Mouse (Mus musculus) layer of hippocampus, adult 11-12 months (tissue): ENCODE results near the gene Atp12a.
A peak's percentile ranks its signal among the peaks of the same experiment; 100 is the strongest.

Experiments
- DNase-seq: peaks from one replicate; pipeline ENCODE4 v3.0.0; 2022; ENCODE audit warnings: low spot score

Gene Atp12a

DNA sequence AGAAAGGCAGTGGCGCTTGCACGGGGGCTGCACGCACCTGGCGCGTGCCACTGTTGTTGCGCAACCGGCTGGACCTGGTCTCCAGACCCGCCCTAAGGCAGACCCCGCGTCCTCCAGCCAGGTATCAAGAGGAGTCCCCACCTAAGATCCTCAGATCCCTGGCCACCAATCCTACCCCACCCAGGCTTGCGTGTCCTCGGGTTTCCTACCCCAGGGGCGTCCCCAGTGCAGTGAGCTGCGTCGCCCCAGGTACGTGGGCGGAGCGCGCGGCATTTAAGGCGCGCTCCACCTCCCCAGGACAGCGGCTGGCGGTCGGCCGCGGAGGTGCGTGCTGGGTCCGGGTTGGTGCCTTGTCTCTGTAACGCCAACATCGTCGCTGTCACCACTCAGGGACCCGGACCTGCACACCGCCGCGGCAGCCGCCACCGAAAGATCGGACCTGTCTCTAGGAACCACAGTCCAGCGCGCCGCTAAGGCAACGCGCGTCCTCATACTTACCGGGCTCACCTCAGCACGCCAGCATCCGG is at the start of gene Atp12a:
Atp12a (plus strand) TSS at position 358 of the 527 bp plus-strand sequence.
- DNase-seq = no peak

DNA sequence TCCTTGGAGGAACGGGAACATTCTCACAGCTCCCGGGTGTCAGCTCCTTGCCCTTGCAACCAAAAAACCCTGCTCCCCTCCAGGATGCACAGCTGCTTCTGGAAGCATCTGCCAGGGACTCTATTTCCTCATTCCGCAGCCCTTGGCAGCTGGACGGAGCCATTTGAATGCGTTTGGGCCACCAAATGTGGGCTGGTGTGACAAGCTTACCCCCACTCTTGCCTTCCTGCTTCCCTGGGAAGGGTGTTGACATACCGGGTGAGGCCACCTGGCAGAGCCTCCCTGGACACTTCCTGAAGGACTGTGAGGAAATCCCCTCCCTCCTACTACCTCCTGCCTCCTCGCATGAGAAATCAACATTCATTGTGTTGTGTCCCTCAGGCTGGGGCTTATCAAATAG is 49.3 kb upstream of the Atp12a start:
- no peak for DNase-seq

DNA sequence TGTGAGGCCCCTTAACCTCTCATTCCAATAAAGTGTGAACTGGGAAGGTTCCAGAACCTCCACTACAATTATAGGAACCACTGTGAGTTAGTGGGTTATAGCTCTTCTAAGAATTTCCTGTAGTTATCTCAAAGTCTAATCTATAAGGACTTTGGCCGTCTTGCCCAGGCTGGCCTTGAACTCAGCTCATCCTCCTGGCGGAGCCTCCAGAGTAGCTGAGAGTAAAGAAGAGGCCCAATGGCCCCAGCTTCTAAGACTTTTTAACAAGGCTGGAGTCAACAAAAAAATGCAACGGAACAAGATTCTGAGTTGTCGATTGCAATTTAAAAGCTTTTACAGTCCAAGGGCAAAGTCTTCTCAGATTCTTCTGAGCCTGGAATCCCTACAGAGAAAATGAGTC is 48.5 kb upstream of the Atp12a start:
- DNase-seq = no peak

DNA sequence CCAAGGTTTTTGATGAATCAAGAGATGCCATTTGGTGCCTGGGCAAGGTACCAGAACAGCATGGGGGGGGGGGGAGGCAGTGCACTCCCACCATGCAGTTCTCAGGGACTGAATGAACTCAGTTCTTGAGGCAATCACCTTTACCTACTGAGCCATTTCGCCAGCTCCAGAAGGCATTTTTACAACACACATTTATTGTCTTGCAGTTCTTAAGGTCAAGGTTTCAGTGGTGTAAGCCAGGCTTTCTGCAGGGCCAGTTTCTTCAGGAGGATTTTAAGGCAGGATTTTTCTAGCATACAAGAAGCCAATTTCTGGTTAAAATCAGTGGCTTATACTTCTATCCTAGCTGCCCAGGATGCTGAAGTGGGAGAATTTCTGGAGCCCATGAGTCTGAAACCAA is 41.9 kb upstream of the Atp12a start:
- DNase-seq = no peak

DNA sequence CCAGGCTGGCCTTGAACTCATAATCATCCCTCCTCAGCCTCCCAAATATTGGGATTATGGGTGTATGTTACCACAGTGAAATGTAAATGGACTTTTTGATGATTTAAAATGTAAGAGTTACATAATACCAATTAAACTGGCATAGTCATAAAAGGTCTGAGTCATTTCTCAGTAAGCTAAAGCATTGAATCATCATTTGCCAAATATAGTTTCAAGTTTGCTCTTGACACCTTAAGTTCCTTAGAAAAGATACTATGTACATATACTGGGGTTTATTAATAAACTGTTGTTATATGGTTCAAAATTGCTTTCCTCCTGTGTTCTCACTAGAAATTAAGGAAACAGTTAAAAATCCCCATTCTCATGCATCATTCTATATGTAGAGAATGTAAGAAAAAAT is 39.8 kb upstream of the Atp12a start:
- no peak for DNase-seq

DNA sequence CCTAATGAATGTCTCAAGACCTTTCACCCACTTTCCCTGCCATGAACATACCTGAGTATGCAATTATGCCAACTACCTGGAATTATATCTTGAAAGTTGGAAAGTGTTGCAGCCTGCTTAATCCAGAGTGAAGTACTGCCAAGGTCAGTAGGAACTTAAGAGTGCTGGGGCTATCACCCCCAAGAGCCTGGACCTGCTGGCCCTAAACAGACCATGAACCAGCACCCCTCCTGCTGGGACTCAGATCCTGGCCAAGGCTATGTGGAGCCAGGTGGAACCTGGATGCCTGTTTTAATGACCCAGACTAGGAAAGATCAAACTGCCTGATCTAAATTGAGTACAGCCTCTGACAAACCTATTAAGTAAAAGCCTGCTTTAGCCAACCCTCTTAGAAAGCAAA is 31.2 kb upstream of the Atp12a start:
- no peak for DNase-seq

DNA sequence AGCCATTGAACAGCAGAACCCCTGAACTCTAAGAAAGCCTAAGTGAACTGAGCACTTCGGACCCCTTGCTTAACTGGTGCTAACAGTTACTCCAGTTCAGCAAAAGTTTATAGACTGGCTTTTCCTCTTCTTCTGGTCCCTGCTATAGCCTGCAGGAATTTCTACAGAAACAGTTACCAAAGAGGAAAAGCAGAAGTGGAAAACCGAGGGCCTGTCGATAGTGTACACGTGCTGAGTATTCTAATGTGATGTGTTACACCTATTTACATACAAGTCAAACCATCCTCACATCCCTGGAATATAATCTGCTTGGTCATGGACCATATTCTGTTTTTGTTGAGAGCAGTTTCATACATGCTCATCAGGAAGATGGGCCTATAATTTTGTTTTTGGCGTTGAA is 30.4 kb upstream of the Atp12a start:
- no peak for DNase-seq

DNA sequence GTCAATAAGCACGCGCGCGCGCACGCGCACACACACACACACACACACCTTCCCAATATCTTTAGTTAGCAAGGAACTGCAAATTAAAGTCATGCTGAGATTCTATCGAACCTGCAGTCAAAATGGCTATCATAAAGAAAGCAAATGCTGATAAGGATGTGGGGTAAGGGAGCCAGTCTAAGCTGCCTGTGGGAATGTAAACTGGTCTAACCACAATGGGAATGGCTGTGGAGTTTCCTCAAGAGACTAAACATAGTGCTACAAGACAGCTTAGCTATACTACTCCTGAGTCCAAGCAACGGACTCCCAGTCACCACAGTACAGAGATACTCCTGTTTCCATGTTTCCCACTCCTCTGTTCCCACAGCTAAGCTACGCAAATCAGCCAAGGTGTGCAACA is 28.8 kb upstream of the Atp12a start:
- DNase-seq = no peak

DNA sequence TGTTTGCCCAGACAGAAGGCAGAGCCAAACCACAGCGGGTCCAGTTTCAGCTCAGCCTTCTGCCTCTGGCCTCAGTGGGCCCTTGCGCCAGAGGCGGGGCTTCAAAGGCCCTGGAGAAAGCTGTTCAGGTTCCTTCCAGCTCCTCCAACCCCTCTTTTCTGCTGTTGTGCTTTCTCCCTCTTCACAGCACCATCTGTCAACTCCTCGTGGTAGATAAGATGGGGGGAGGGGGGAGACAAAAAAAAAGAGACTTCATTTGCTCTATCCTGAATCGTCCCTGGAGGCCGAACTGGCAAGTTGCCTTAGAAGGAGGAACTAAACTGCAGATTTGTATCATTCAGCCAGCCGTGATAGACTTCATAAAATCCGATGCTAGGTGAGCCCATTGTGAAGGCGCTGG is 27.8 kb upstream of the Atp12a start:
- no peak for DNase-seq

DNA sequence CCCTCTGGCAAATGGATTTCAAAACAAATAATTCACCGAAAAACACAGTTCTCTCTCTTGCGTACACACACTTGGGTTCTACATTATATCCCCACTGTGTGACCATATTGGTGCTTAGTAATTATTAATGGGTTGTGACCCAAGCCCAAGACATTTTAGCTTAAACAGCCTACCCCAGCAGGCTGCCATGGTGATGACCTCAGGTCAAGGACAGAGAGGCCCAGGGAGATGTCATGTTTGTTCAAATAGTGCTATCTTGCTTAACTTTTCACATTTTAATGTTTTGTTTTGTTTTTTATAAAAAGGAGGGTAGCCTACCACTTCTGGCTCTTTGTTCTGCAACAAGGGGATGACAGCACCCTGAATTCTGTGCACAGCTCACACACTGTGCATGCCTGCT is 27.2 kb upstream of the Atp12a start:
- no peak for DNase-seq

DNA sequence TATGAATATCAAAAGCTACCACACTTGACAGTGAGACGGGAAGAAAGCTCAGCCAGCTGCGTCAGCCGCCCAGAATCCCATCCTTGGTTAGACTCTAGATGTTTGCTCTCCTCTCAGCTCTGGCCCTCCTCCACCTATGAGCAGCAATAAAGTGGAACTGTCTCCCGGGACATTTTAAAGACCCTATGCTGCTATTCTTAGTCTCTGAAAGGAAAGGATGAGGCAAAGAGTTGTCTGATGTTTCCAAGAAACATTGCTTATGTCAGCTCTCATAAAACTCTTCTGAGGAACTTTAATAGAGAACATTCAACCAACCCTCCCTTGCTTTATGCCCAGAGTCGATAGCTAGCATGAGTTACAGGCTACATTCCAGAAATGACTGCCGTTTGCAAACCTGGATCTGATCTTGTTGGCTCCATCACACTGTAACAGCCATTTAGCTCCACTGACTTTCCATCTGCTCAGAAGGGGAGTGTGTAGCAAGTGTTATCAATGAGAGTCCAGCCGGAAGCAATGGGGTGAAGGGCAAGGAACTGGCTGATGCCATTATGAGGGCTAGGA is 25.9 kb upstream of the Atp12a start:
- no peak for DNase-seq

DNA sequence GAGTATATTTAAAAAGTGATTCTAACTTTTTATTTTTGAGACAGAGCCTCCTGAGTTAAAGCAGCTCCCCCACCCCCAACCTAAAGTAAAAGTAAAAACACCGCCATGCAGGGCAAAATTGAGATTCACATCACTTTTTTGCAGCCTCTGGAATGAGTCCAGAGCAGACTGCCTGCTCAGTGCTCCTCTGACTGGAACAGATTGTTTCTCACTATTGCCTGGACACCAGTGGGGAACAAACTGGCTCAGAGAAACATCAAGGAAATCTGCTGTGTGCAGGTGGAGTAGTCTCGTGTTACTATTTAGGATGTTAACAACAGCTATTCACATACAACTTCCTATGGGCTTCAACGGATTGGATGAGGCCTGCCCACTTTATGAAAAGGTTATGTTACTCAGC is 16.2 kb upstream of the Atp12a start:
- DNase-seq = peak; percentile 32

DNA sequence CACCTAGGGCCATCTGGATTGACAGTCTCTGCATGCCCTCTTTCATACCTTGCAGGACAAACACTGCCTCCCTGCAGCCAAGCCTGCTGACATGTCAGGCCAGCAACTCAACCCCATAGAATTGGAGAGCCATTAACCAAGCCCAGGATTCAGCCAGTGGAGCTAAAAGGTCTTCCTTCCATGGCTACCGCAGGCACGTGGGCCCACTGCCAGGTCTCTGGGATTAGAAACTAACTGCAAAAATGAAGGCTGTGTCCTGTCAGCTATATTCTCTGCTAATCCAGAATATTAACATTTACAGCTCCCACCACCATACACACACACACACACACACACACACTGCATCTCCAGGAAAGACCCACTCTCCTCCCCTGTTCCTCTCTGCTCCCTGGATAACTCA is 15.3 kb upstream of the Atp12a start:
- no peak for DNase-seq

DNA sequence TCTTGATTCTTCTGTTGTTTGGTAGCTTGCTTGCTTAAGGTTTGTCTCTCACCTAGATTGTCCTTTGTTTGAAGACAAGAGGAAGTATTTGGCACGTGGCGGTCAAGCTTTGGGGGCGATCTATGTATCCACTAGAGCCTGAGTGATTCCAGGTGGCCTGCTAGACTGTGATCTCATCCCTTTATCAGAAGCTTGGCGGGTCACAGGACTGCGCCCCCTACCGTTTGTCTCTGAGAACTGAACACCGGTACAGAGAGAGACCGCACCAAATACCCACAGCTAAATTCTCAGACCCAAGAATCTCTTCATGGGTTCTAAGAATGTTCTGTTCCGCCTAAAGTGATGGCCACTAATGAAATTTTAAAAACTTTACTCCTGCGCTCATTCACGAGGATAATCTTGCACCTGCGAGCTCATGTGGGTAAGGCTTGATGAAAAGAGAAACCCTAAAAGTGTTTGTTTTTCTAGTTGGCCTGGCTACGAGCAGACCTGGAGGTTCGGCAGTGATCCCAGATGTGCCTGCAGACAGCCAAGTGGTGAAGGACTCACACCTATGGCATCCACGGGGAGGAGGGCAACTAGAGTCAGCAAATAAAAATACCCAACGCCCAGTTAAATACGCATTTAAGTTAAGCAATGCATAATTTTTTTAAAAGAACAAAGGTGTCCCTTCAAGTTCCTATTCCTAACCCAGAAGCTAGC is 12.8 kb upstream of the Atp12a start:
- no peak for DNase-seq

DNA sequence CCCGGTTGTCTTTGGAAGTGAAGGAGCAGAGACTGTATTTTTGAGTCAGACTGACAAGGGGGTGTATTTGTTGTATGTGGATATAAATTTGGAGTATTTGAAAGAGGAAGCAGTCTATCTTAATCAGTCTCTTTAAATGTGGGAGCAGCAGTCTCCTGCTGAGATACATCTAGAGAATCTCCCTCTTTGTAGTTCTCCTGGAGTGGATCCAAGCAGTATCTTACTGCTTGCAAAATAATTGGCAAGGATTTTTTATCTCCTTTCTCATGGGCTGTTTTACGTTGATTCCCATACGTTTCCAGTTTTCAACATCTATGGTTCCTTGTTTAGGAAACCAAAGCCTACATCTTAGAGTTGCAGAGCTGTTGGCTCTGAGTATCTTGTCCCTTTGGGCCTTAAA is 10.1 kb upstream of the Atp12a start:
- DNase-seq = no peak

DNA sequence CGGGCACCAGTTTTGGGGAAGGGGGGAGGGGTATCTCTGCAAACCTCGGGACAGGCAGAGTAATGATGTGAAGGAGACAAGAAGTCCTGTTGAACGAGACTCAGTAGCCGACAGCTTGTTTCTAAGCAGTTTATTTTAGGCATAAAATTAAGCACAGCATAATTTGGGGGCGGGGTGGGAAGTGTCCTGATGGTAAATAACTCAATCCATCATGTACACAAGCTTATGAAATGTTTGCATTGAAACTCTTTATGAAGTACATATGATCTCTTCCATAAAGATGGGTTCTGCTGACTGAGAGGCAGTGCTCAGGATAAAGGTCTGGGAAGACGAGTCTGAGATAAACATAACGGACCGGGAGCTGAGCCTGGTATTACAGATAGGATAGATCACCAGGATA is 9.5 kb upstream of the Atp12a start:
- no peak for DNase-seq

DNA sequence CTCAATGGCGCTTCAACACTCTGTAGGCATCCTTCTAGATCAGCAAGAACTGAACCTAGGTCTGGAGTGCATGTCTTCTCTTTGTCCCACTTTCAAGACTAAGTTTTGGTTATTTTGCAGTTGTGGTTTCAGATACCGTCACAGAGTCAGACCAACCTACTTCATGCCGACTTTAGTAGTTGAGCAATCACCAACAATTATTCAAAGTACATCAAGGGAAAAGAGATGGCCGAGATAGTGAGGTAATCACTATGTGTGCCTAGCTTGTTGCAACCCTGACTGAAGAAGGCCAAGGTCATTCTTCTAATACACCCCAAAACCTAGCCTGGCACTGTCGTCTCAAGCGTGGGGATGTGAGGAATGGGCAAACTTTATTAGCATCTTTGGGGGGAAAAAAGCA is 8.7 kb upstream of the Atp12a start:
- no peak for DNase-seq

DNA sequence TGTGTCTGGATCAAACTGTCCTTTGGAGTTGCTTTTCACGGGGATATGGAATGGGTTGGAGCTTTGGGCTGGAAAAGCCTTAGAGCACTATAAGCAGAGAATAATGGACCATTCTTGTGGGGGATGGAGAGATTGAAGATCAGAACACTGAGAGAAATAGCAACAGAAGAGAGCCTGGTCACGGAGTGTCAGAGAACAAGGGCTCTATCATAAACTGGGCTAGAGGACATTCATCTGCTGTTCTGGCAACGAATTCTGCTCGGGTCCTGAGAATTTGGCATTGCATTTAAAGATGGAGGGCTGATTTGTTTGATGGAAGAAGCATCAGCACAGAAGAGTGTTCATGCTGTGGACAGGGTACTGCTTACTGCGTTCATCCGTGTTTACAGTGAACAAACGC is 6.4 kb upstream of the Atp12a start:
- no peak for DNase-seq

DNA sequence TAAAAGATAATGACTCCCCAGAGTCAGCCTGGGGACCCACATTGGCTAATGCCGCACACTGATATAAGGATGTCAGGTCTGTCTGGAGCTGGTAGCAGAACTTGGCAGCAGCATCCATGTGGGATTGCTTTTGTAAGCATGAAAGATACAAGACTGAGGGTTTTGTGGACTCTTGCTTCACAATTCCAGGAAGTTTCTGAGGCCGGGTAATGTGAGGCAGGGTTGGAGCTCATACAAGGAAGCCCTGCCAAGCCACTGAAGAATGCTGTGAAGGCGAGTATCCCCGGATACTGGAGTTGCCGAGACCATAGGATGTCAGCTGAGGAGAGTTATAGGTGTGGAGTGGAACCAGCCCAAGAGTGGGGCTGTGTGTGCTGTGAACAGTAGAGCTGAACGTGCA is 5.7 kb upstream of the Atp12a start:
- no peak for DNase-seq

DNA sequence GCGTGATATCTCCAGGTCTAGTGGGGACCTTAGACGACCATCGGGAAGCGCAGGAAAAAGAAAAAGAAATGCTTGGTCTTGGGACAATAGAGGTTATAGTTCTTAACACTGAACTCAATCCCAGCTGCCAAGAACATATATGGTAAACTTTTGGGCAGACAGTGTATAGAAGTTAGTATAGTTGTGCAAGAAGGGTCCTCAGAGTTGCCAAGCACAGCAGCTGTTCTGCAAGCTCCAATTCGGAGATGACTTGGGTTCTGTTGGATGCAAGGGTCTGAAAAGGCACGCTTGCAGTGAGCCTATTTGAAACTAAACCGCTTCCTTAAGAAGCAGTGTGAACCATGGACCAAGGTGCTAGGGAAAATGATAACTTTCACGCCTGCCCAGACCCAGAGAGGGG is 424 bp downstream of the Atp12a start:
- no peak for DNase-seq

DNA sequence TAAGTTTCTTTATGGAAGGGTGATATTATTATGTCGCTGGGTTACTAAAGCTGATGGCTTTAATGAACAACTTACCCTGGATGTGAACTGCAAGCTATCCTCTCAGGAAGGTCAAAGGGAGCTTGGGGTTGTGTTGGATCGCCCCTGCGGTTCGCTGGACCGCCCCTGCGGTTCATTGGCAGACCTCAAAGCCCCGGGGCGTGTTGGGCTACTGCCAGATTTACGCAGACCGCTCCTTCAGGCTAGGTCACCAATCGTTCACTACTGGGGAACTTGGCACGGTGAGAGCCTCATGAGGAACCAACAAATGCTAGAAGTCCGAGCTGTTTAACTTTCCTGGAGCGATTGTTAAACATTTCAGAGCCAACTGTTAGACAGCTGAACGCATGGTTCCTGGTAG is 1.8 kb downstream of the Atp12a start:
- DNase-seq = no peak

DNA sequence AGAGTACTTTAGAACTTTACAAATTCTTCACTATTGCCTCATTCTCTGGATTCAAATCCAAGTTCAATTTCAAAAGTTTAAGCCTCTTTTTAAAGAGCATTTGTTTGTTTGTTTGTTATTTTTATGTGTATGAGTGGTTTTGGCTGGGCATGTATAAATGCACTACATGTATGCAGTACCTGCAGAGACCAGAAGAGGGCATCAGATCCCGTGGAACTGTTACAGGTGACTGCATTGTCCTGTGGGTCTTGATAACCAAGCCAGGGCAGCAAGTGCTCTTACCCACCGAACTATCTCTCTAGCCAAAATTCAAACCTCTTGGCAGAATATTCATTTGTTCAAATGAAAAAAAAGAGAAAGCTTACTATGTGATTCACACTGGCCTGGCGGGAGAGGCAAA is 4.0 kb downstream of the Atp12a start:
- no peak for DNase-seq

DNA sequence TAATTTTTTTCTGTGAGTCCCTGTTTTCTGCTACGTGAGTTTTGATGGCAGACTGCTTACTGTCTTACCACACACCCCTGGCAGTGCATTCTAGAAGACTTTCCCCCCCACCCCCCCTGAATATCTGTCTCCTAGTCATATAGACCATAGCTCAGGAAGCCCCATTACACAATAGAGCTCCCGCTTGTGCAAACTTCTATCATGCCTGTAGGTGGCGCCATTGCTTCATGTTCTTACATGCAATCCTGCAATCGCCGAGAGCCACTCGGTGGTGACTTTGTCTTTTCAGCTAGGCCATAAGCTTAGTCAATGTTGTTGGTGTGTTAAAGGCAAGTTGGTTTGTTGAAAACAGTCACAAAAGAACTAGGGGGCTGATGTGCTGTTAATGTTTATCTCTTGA is 10.9 kb downstream of the Atp12a start:
- DNase-seq = peak; percentile 82

DNA sequence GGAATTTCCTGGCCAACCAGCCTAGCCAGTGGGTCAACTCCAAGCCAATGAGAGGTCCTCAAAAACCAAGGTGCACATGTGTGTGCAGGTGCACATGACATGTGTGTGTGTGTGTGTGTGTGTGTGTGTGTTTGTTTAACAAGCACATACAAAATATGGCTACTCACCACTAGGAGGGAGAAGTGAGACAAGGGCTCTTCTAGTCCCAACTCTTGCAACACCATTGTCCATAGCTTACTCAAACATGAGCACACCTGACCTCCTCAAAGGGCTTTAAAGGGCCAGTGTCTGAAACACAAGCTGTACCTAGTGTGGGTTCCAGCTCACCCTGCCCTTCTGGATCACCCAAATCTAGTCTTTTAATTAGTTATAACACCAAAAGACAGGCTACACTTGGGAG is 12.9 kb downstream of the Atp12a start:
- DNase-seq = no peak
